Mouse (Mus musculus) cerebellum, adult 2 months (tissue): ENCODE measurements around the gene Depdc7.

ENCODE experiments used
- CTCF ChIP-seq: fragments of 200-500 bp; IDR thresholded peaks from 2 replicates; pipeline ENCODE4 v1.5.1; 2011; ENCODE audit warnings: low read depth, mild to moderate bottlenecking, control low read depth, low read length, moderate library complexity, borderline replicate concordance; ENCODE audit not compliant: insufficient read depth
- POLR2A ChIP-seq: fragments of 200-500 bp; IDR thresholded peaks from 2 replicates; pipeline ENCODE4 v1.6.1; 2011; ENCODE audit warnings: low read length, control low read depth, borderline replicate concordance; ENCODE audit not compliant: insufficient read depth

DNA sequence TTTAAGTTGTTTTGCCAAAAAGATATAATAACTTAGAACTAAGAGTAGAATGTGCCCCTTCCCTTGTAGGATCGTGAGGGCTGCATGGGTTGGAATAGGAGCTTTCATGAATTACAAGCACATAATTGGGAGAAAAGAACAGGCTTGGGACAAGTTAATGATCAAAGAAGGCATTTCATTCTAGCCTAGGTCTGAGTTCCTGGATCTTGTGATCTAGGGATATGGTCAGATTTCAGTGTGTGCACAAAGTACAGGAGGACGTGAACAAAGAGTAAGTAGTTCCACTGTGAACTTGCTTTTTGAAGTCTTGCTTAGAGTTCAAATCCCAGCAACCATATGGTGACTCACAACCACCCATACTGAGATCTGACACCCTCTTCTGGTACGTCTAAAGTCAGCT lies 65.4 kb downstream of the Depdc7 start:
- TF ChIP-seq CTCF: no peak
- no peak for TF ChIP-seq POLR2A
